Mouse (Mus musculus) heart, embryonic 11.5 days (tissue): Measurements from ENCODE around the gene Trip12. TPM values are rescaled to one million over a fixed set of nuclear protein-coding genes. Genes with fewer than 3 reads are reported as not detected.

Source experiments
- ATAC-seq: fragments of 200-750 bp; cut with Nextera tagmentation; replicated peaks from 2 replicates; pipeline ENCODE4 v1.8.0; 2017; ENCODE audit warnings: moderate library complexity; ENCODE audit not compliant: insufficient number of reproducible peaks, low FRiP score, low TSS enrichment
- H3K27ac ChIP-seq: fragments of 300-500 bp; sonication (generic); 2 replicates; pipeline ENCODE4 v1.5.1; 2014; ENCODE audit warnings: mild to moderate bottlenecking, low read depth, low read length
- H3K27me3 ChIP-seq: fragments of 300-500 bp; sonication (generic); 2 replicates; pipeline ENCODE4 v1.6.1; 2014; ENCODE audit warnings: mild to moderate bottlenecking, low read length, mixed read lengths; ENCODE audit not compliant: control insufficient read depth, insufficient read depth
- H3K36me3 ChIP-seq: fragments of 300-500 bp; sonication (generic); 2 replicates; pipeline ENCODE4 v1.6.1; 2014; ENCODE audit warnings: mild to moderate bottlenecking, low read length, moderate library complexity, mixed read lengths; ENCODE audit not compliant: control insufficient read depth, insufficient read depth
- H3K4me1 ChIP-seq: fragments of 300-500 bp; sonication (generic); 2 replicates; pipeline ENCODE4 v1.6.1; 2014; ENCODE audit warnings: low read length; ENCODE audit not compliant: control insufficient read depth, insufficient read depth
- H3K4me2 ChIP-seq: fragments of 300-500 bp; sonication (generic); 2 replicates; pipeline ENCODE4 v1.6.1; 2014; ENCODE audit warnings: mild to moderate bottlenecking, moderate library complexity
- H3K4me3 ChIP-seq: fragments of 300-500 bp; sonication (generic); 2 replicates; pipeline ENCODE4 v1.5.1; 2014; ENCODE audit warnings: low read depth, low read length
- H3K9ac ChIP-seq: fragments of 300-500 bp; sonication (generic); 2 replicates; pipeline ENCODE4 v1.6.1; 2014; ENCODE audit warnings: mild to moderate bottlenecking, low read depth, low read length, moderate library complexity
- H3K9me3 ChIP-seq: fragments of 300-500 bp; sonication (generic); replicated peaks from 2 replicates; pipeline ENCODE4 v1.6.1; 2016; ENCODE audit warnings: low read length; ENCODE audit not compliant: control insufficient read depth
- WGBS: fragments of 180-500 bp; shearing (Covaris S2); extraction: QIAGEN DNeasy Blood & Tissue Kit; methylation state at CpG from one replicate; pipeline ENCODE4 v1.1.7; 2014; ENCODE audit not compliant: insufficient replicate concordance; 5-methylcytosine and 5-hydroxymethylcytosine counted together
- polyA plus RNA-seq: library from polyadenylated mRNA; unstranded; fragments of >200 nt; fragmentation: Nextera tagmentation; extraction: Ambion mirVana; gene quantifications from 2 replicates; pipeline ENCODE4 v1.2.1, GENCODE M21; 2014

Gene Trip12
- polyA plus RNA-seq, 1 experiment from 2014 or later, result 77.0 TPM

DNA sequence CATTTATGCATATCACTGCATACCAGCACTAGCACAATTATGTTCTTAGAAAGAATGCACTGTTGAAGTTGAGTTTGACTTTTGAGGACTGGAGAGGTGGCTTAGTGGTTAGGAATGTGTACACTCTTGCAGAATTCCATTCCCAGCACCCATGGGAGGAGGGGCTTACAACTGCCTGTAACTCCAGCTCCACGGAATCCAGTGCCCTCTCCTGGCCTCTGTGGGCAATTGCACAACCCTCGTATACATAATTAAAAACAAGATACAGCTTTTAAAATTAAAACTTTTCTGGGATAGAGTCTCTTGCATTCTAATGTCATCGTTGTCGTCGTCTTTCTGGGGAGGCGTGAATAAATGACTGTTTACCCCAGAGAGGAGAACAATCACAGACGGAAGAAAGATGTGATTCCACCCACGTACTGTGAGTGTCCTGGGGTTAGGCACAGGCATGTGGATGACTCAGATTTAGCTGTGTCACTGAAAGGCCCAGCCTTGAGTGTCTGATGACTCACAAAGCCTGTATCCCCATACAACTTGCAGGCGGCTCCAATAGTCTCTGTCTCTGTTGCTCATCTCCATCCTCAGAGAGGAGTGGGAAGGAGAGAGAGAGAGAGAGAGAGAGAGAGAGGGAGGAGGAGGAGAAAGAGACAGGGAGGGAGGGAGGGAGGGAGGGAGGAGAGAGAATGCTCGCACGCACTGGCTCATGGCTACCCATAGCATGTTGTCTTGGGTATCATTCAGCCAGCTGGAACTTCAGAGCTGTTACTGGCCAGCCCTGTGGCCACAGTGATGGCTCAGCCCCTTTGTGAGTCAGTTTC, 41.1 kb upstream of the Trip12 start:
- H3K27me3 ChIP-seq, result no peaks in the 10 kb centered on the region
- ATAC-seq, result no peak

GRCm38 (mm10) chr1:84879571-84880120, 39.3 kb upstream of the Trip12 start:
- Histone ChIP-seq H3K4me3 (no peak overlapping the region), H3K27me3 (no peaks in the 10 kb centered on the region), H3K4me1 (no peaks in the 10 kb centered on the region), H3K27ac (no peak overlapping the region), H3K36me3 (no peaks in the 10 kb centered on the region), H3K9me3 (no peaks in the 10 kb centered on the region), H3K9ac (no peak overlapping the region), H3K4me2 (no peak overlapping the region)
- WGBS, result 83% methylated on average over 8 of the region's 8 CpGs
- ATAC-seq, result no peak

More for the DNA sequence above, 41.1 kb upstream of the Trip12 start:
- 69% methylated on average over 11 of the region's 11 CpGs for WGBS
- Histone ChIP-seq H3K36me3 (no peaks in the 10 kb centered on the region), H3K4me3 (no peak overlapping the region), H3K4me1 (no peaks in the 10 kb centered on the region), H3K9me3 (no peaks in the 10 kb centered on the region), H3K4me2 (no peak overlapping the region), H3K9ac (no peak overlapping the region), H3K27ac (no peak overlapping the region)

- Histone ChIP-seq H3K27me3 (no peaks in the 10 kb centered on the region), H3K27ac (no peak overlapping the region), H3K36me3 (no peaks in the 10 kb centered on the region), H3K4me2 (no peak overlapping the region), H3K4me3 (no peak overlapping the region), H3K4me1 (no peaks in the 10 kb centered on the region), H3K9me3 (no peaks in the 10 kb centered on the region), H3K9ac (no peak overlapping the region)
- 80% methylated on average over 2 of the region's 2 CpGs for WGBS
- ATAC-seq, result no peak
These were observed 37.3 kb upstream of the Trip12 start for GRCm38 (mm10) chr1:84877590-84877989.

- no peaks in the 10 kb centered on the region for H3K36me3 ChIP-seq
- 65% methylated on average over 4 of the region's 4 CpGs for WGBS
- no peak for ATAC-seq
These were observed 32.6 kb upstream of the Trip12 start for GRCm38 (mm10) chr1:84872939-84873338.

GRCm38 (mm10) chr1:84872105-84872504, 31.8 kb upstream of the Trip12 start:
- Histone ChIP-seq H3K4me3 (no peak overlapping the region), H3K27me3 (no peaks in the 10 kb centered on the region), H3K4me1 (peaks cover 3% of the 10 kb centered on the region; the same call in 1 of the 2 replicates), H3K4me2 (no peak overlapping the region), H3K9me3 (no peaks in the 10 kb centered on the region), H3K9ac (no peak overlapping the region), H3K36me3 (no peaks in the 10 kb centered on the region), H3K27ac (no peak overlapping the region)
- ATAC-seq, result no peak
- WGBS, result 29% methylated on average over 3 of the region's 3 CpGs

More at GRCm38 (mm10) chr1:84872939-84873338, 32.6 kb upstream of the Trip12 start:
- H3K9ac ChIP-seq, result no peak overlapping the region
- H3K4me3 ChIP-seq, result no peak overlapping the region
- no peaks in the 10 kb centered on the region for H3K9me3 ChIP-seq
- H3K27ac ChIP-seq, result no peak overlapping the region
- H3K27me3 ChIP-seq, result no peaks in the 10 kb centered on the region
- H3K4me2 ChIP-seq, result no peak overlapping the region
- H3K4me1 ChIP-seq, result peaks cover 3% of the 10 kb centered on the region; the same call in 1 of the 2 replicates

DNA sequence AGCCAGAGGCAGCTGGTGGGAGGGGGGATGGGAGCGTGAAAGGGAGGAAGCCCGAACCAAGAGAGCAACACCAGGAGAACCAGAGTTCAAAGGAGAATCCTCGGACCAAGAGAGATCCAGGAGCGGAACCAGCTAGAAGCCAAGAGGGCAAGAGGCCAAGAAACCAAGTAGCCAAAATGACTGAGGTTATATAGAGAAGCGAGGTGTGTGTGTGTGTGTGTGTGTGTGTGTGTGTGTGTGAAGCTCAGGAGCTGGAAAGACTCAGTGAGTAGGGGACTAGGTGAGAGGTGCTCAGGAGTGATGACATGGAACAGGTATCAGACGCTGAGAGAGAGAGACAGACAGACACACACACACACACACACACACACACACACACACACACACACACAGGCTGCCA, 30.8 kb upstream of the Trip12 start:
- WGBS, result 57% methylated on average over 6 of the region's 6 CpGs
- no peak; the same call in 1 of the 2 replicates for ATAC-seq
- Histone ChIP-seq H3K27ac (no peak overlapping the region), H3K9me3 (no peaks in the 10 kb centered on the region), H3K4me3 (no peak overlapping the region), H3K27me3 (no peaks in the 10 kb centered on the region), H3K4me1 (peaks cover 3% of the 10 kb centered on the region; the same call in 1 of the 2 replicates), H3K36me3 (no peaks in the 10 kb centered on the region), H3K4me2 (no peak overlapping the region), H3K9ac (no peak overlapping the region)

DNA sequence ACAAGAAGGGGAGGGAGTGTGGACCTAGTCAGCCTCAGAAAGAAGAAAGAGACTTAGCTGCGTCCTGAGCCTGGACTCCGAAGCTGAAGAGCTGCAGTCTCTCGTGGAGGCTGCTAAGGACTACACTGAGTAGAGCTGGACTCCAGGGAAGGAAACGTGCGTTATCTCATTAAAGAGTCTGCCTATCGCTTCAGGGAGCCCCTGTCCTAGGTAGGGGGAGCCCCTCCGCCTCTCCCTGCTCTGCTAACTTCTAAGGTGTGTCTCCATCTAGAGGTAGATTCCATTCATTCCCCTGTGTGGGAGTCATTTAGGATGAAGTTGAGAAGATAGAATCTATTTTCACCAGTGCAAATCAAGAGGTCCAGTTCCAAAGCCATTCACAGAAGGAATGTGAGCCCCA, 29.2 kb upstream of the Trip12 start:
- Histone ChIP-seq H3K4me3 (no peak overlapping the region), H3K4me2 (peak overlapping the region; percentile 31; the same call in 1 of the 2 replicates)
- ATAC-seq, result no peak

GRCm38 (mm10) chr1:84868841-84869240, 28.5 kb upstream of the Trip12 start:
- H3K9ac ChIP-seq, result no peak overlapping the region
- no peaks in the 10 kb centered on the region for H3K36me3 ChIP-seq
- H3K9me3 ChIP-seq, result no peaks in the 10 kb centered on the region
- no peaks in the 10 kb centered on the region for H3K27me3 ChIP-seq
- peaks cover 3% of the 10 kb centered on the region; the same call in 1 of the 2 replicates for H3K4me1 ChIP-seq
- ATAC-seq, result no peak
- H3K4me2 ChIP-seq, result no peak overlapping the region
- no peak overlapping the region for H3K4me3 ChIP-seq
- 63% methylated on average over 4 of the region's 4 CpGs for WGBS
- H3K27ac ChIP-seq, result no peak overlapping the region

More for the DNA sequence above, 29.2 kb upstream of the Trip12 start:
- no peaks in the 10 kb centered on the region for H3K27me3 ChIP-seq
- H3K4me1 ChIP-seq, result peaks cover 3% of the 10 kb centered on the region; the same call in 1 of the 2 replicates
- H3K9ac ChIP-seq, result no peak overlapping the region
- no peaks in the 10 kb centered on the region for H3K36me3 ChIP-seq
- no peak overlapping the region for H3K27ac ChIP-seq
- H3K9me3 ChIP-seq, result no peaks in the 10 kb centered on the region
- 19% methylated on average over 7 of the region's 7 CpGs for WGBS
